Mouse (Mus musculus): ENCODE measurements around the gene Otogl. TPM values are rescaled to one million over a fixed set of nuclear protein-coding genes. Genes with fewer than 3 reads are reported as not detected.
A peak's percentile ranks its signal among the peaks of the same experiment; 100 is the strongest.

Otogl gene
- polyA plus RNA-seq, 1 experiment, result 0.06 TPM

- Histone ChIP-seq H3K36me3 (ENCODE audit: control insufficient read depth, insufficient read depth) (no peaks in the 10 kb centered on the region), H3K4me2 (ENCODE audit: low read depth) (peak overlapping the region; percentile 48), H3ac (ENCODE audit: control insufficient read depth, insufficient read length) (no peak overlapping the region), H3K4me3 (no peak overlapping the region), H3K79me2 (ENCODE audit: control insufficient read depth, insufficient read depth) (no peaks in the 10 kb centered on the region), H3K27me3 (ENCODE audit: control insufficient read depth, insufficient read depth, insufficient read length) (no peaks in the 10 kb centered on the region)
- no peak for TF ChIP-seq MYOG (IDR thresholded peaks at IDR 0.05; ENCODE audit: control insufficient read depth in 1 of 3, insufficient read depth in 1 of 3, insufficient read length in 2 of 3, low read depth in 2 of 3)
- TF ChIP-seq REST (IDR thresholded peaks at IDR 0.05; ENCODE audit: insufficient read depth, insufficient read length), result no peak
- no peak for TF ChIP-seq TCF3 (IDR thresholded peaks at IDR 0.05; ENCODE audit: insufficient read length, low read depth)
- TF ChIP-seq TCF12 (IDR thresholded peaks at IDR 0.05; ENCODE audit: insufficient read depth, poor library complexity, severe bottlenecking), result no peak
- no peak for TF ChIP-seq POLR2AphosphoS2 (IDR thresholded peaks at IDR 0.05; ENCODE audit: insufficient read length, low read depth)
- TF ChIP-seq POLR2A (IDR thresholded peaks at IDR 0.05; ENCODE audit: insufficient read length, low read depth), result no peak
- no peak for TF ChIP-seq CEBPB (IDR thresholded peaks at IDR 0.05; ENCODE audit: insufficient read depth, poor library complexity, severe bottlenecking)
- TF ChIP-seq USF1 (IDR thresholded peaks at IDR 0.05; ENCODE audit: low read depth), result no peak
- TF ChIP-seq SRF (IDR thresholded peaks at IDR 0.05; ENCODE audit: control insufficient read depth, insufficient read length, low read depth), result no peak
- TF ChIP-seq E2F4 (IDR thresholded peaks at IDR 0.05; ENCODE audit: insufficient read depth), result no peak
- TF ChIP-seq MAX (IDR thresholded peaks at IDR 0.05; ENCODE audit: low read depth), result no peak
- TF ChIP-seq MYOD1 (IDR thresholded peaks at IDR 0.05; ENCODE audit: control insufficient read depth in 1 of 3, insufficient read length in 2 of 3, low read depth in 2 of 3), result no peak
Measured at GRCm38 (mm10) chr10:107735448-107735847, 176.5 kb downstream of the Otogl start.

- no peak overlapping the region for H3K4me3 ChIP-seq
- H3K79me2 ChIP-seq (ENCODE audit: control insufficient read depth, insufficient read depth), result no peaks in the 10 kb centered on the region
- H3K27me3 ChIP-seq (ENCODE audit: control insufficient read depth, insufficient read depth, insufficient read length), result no peaks in the 10 kb centered on the region
- no peak overlapping the region for H3ac ChIP-seq (ENCODE audit: control insufficient read depth, insufficient read length)
- TF ChIP-seq CEBPB (IDR thresholded peaks at IDR 0.05; ENCODE audit: insufficient read depth, poor library complexity, severe bottlenecking) (no peak), REST (IDR thresholded peaks at IDR 0.05; ENCODE audit: insufficient read depth, insufficient read length) (no peak), MYOD1 (IDR thresholded peaks at IDR 0.05; ENCODE audit: control insufficient read depth in 1 of 3, insufficient read length in 2 of 3, low read depth in 2 of 3) (no peak), MYOG (IDR thresholded peaks at IDR 0.05; ENCODE audit: control insufficient read depth in 1 of 3, insufficient read depth in 1 of 3, insufficient read length in 2 of 3, low read depth in 2 of 3) (no peak), TCF12 (IDR thresholded peaks at IDR 0.05; ENCODE audit: insufficient read depth, poor library complexity, severe bottlenecking) (no peak), MAX (IDR thresholded peaks at IDR 0.05; ENCODE audit: low read depth) (no peak), SRF (IDR thresholded peaks at IDR 0.05; ENCODE audit: control insufficient read depth, insufficient read length, low read depth) (no peak), POLR2A (IDR thresholded peaks at IDR 0.05; ENCODE audit: insufficient read length, low read depth) (no peak), TCF3 (IDR thresholded peaks at IDR 0.05; ENCODE audit: insufficient read length, low read depth) (no peak), POLR2AphosphoS2 (IDR thresholded peaks at IDR 0.05; ENCODE audit: insufficient read length, low read depth) (no peak)
- peak overlapping the region; percentile 27 for H3K4me2 ChIP-seq (ENCODE audit: low read depth)
- H3K36me3 ChIP-seq (ENCODE audit: control insufficient read depth, insufficient read depth), result no peaks in the 10 kb centered on the region
Measured at GRCm38 (mm10) chr10:107734327-107734726, 177.6 kb downstream of the Otogl start.

- Histone ChIP-seq H3ac (ENCODE audit: control insufficient read depth, insufficient read length) (no peak overlapping the region), H3K27me3 (ENCODE audit: control insufficient read depth, insufficient read depth, insufficient read length) (no peaks in the 10 kb centered on the region), H3K36me3 (ENCODE audit: control insufficient read depth, insufficient read depth) (no peaks in the 10 kb centered on the region), H3K79me2 (ENCODE audit: control insufficient read depth, insufficient read depth) (no peaks in the 10 kb centered on the region), H3K4me3 (no peak overlapping the region), H3K4me2 (ENCODE audit: low read depth) (no peak overlapping the region)
- no peak for TF ChIP-seq TCF12 (IDR thresholded peaks at IDR 0.05; ENCODE audit: insufficient read depth, poor library complexity, severe bottlenecking)
Measured at GRCm38 (mm10) chr10:107725631-107726030, 186.3 kb downstream of the Otogl start.

- Histone ChIP-seq H3K36me3 (ENCODE audit: control insufficient read depth, insufficient read depth) (no peaks in the 10 kb centered on the region), H3K27me3 (ENCODE audit: control insufficient read depth, insufficient read depth, insufficient read length) (no peaks in the 10 kb centered on the region)
- TF ChIP-seq MYOG (IDR thresholded peaks at IDR 0.05; ENCODE audit: control insufficient read depth in 1 of 3, insufficient read depth in 1 of 3, insufficient read length in 2 of 3, low read depth in 2 of 3) (no peak), MYOD1 (IDR thresholded peaks at IDR 0.05; ENCODE audit: control insufficient read depth in 1 of 3, insufficient read length in 2 of 3, low read depth in 2 of 3) (no peak), TCF12 (IDR thresholded peaks at IDR 0.05; ENCODE audit: insufficient read depth, poor library complexity, severe bottlenecking) (no peak), POLR2A (IDR thresholded peaks at IDR 0.05; ENCODE audit: insufficient read length, low read depth) (no peak), POLR2AphosphoS2 (IDR thresholded peaks at IDR 0.05; ENCODE audit: insufficient read length, low read depth) (no peak), REST (IDR thresholded peaks at IDR 0.05; ENCODE audit: insufficient read depth, insufficient read length) (no peak), SRF (IDR thresholded peaks at IDR 0.05; ENCODE audit: control insufficient read depth, insufficient read length, low read depth) (no peak), CEBPB (IDR thresholded peaks at IDR 0.05; ENCODE audit: insufficient read depth, poor library complexity, severe bottlenecking) (no peak), USF1 (IDR thresholded peaks at IDR 0.05; ENCODE audit: low read depth) (no peak), E2F4 (IDR thresholded peaks at IDR 0.05; ENCODE audit: insufficient read depth) (no peak), TCF3 (IDR thresholded peaks at IDR 0.05; ENCODE audit: insufficient read length, low read depth) (no peak), MAX (IDR thresholded peaks at IDR 0.05; ENCODE audit: low read depth) (no peak)
Measured at GRCm38 (mm10) chr10:107719806-107720205, 192.1 kb downstream of the Otogl start, which contains the start of gene Ptprq. TSS of gene Ptprq (minus strand) at chr10:107720051.

More at GRCm38 (mm10) chr10:107719806-107720205, 192.1 kb downstream of the Otogl start, which contains the start of gene Ptprq:
- Histone ChIP-seq H3K4me3 (no peak within 1 kb of the TSS), H3ac (ENCODE audit: control insufficient read depth, insufficient read length) (no peak within 1 kb of the TSS), H3K4me2 (ENCODE audit: low read depth) (no peak within 1 kb of the TSS), H3K79me2 (ENCODE audit: control insufficient read depth, insufficient read depth) (no peaks in the 10 kb centered on the region)

Other genes with a start within 250 kb of the Otogl start
- 0.10 TPM for gene Ptprq, start 192.1 kb downstream of the Otogl start, polyA plus RNA-seq (2012; fragmentation: generic; extraction: Trizol)

Measured in myocyte (in vitro differentiated cells).